Mouse (Mus musculus) CH12.LX (cell line): ENCODE measurements at regions not wholly inside any gene's neighbourhood (a gene's known extent, or its start where the extent isn't known, plus 50 kb on each side); places are given as distances from the start of the nearest gene placed in this dataset.

Experiments
- DNase-seq: peaks from one replicate; pipeline ENCODE4 v3.0.0-alpha.2; 2013; ENCODE audit errors: extremely low read depth
- H3K27ac ChIP-seq: 2 replicates; pipeline ENCODE4 v1.5.1; 2012; ENCODE audit warnings: low read depth, mild to moderate bottlenecking, control low read depth, moderate library complexity; ENCODE audit not compliant: insufficient read depth
- H3K27me3 ChIP-seq: replicated peaks from 2 replicates; pipeline ENCODE3; 2012; ENCODE audit warnings: inconsistent platforms
- H3K36me3 ChIP-seq, 2 experiments: replicated peaks in 1 of 2; 2 replicates each; pipeline versions ENCODE3 to v1.6.1; 2012; ENCODE audit warnings: inconsistent platforms in 1 of 2, low read length in 1 of 2, mild to moderate bottlenecking in 1 of 2, mixed read lengths in 1 of 2, moderate library complexity in 1 of 2; ENCODE audit not compliant: control insufficient read depth in 1 of 2, insufficient read depth in 1 of 2
- H3K4me1 ChIP-seq, 2 experiments: 2 replicates each; pipeline ENCODE4 v1.6.1; 2012; ENCODE audit warnings: inconsistent platforms in 1 of 2, moderate library complexity in 1 of 2; ENCODE audit not compliant: insufficient read depth in 2 of 2, control insufficient read depth in 1 of 2
- H3K4me2 ChIP-seq: 2 replicates; pipeline ENCODE4 v1.6.1; 2012; ENCODE audit warnings: low read depth, mild to moderate bottlenecking, control low read depth; ENCODE audit not compliant: poor library complexity, insufficient read depth, severe bottlenecking
- H3K4me3 ChIP-seq, 3 experiments: fragments of 150-350 bp in 1 of 3; sonication (generic) in 1 of 3; replicated peaks in 1 of 3; 2 replicates each; pipeline versions ENCODE3 to v1.5.1; 2011 to 2012; ENCODE audit warnings: low read depth in 2 of 3, low read length in 2 of 3, mild to moderate bottlenecking in 2 of 3, moderate library complexity in 2 of 3, control low read depth in 1 of 3, improper control_type of control experiment in 1 of 3, inconsistent platforms in 1 of 3, mixed read lengths in 1 of 3; ENCODE audit not compliant: poor library complexity in 1 of 3
- H3K79me2 ChIP-seq: replicated peaks from 2 replicates; pipeline ENCODE4 v1.6.1; 2012; ENCODE audit warnings: mild to moderate bottlenecking, moderate library complexity; ENCODE audit not compliant: control insufficient read depth, poor library complexity, insufficient read depth, severe bottlenecking; ENCODE audit errors: extremely low read depth
- H3K9ac ChIP-seq: 2 replicates; pipeline ENCODE4 v1.6.1; 2012; ENCODE audit warnings: low read depth, mild to moderate bottlenecking, control low read depth, moderate library complexity; ENCODE audit not compliant: insufficient read depth
- H3K9me3 ChIP-seq: replicated peaks from 2 replicates; pipeline ENCODE3; 2012; ENCODE audit warnings: low read length, inconsistent platforms, mixed read lengths
- BHLHE40 ChIP-seq: IDR thresholded peaks from 2 replicates; pipeline ENCODE4 v1.6.1; 2011; ENCODE audit warnings: mild to moderate bottlenecking, low read depth, low read length, improper control_type of control experiment
- CHD1 ChIP-seq: IDR thresholded peaks from 2 replicates; pipeline ENCODE4 v1.6.1; 2012; ENCODE audit warnings: low read depth, low read length, improper control_type of control experiment, inconsistent platforms
- CTCF ChIP-seq, 2 experiments: IDR thresholded peaks in 1 of 2; conservative IDR thresholded peaks in 1 of 2; 2 replicates each; pipeline ENCODE4 v1.5.1; 2011 to 2012; ENCODE audit warnings: low read depth in 2 of 2, low read length in 2 of 2, improper control_type of control experiment in 1 of 2, inconsistent platforms in 1 of 2, mild to moderate bottlenecking in 1 of 2, moderate library complexity in 1 of 2
- E2F4 ChIP-seq: IDR thresholded peaks from 2 replicates; pipeline ENCODE4 v1.6.1; 2011; ENCODE audit warnings: low read depth, low read length, improper control_type of control experiment; ENCODE audit not compliant: insufficient replicate concordance
- ELF1 ChIP-seq: IDR thresholded peaks from 2 replicates; pipeline ENCODE4 v1.6.1; 2014; ENCODE audit warnings: low read depth, mild to moderate bottlenecking, inconsistent platforms, low read length, improper control_type of control experiment
- EP300 ChIP-seq: IDR thresholded peaks from 2 replicates; pipeline ENCODE4 v1.6.1; 2011; ENCODE audit warnings: low read length, improper control_type of control experiment
- ETS1 ChIP-seq: conservative IDR thresholded peaks from 2 replicates; pipeline ENCODE4 v1.6.1; 2012; ENCODE audit warnings: low read depth, mild to moderate bottlenecking, inconsistent platforms, low read length, improper control_type of control experiment, moderate library complexity
- GABPA ChIP-seq: IDR thresholded peaks from 2 replicates; pipeline ENCODE4 v1.6.1; 2012; ENCODE audit warnings: low read depth, low read length, improper control_type of control experiment, inconsistent platforms; ENCODE audit not compliant: insufficient replicate concordance
- HCFC1 ChIP-seq: IDR thresholded peaks from 2 replicates; pipeline ENCODE4 v1.6.1; 2012; ENCODE audit warnings: low read depth, mild to moderate bottlenecking, inconsistent platforms, low read length, improper control_type of control experiment
- JUND ChIP-seq: conservative IDR thresholded peaks from 2 replicates; pipeline ENCODE4 v1.6.1; 2011; ENCODE audit warnings: low read depth, low read length, improper control_type of control experiment
- KAT2A ChIP-seq: IDR thresholded peaks from 2 replicates; pipeline ENCODE4 v1.6.1; 2012; ENCODE audit warnings: low read length, improper control_type of control experiment, inconsistent platforms; ENCODE audit not compliant: insufficient replicate concordance
- MAZ ChIP-seq: IDR thresholded peaks from 2 replicates; pipeline ENCODE4 v1.6.1; 2012; ENCODE audit warnings: low read depth, mild to moderate bottlenecking, inconsistent platforms, low read length, improper control_type of control experiment, moderate library complexity
- MEF2A ChIP-seq: IDR thresholded peaks from 2 replicates; pipeline ENCODE4 v1.6.1; 2014; ENCODE audit warnings: low read depth, mild to moderate bottlenecking, inconsistent platforms, low read length, improper control_type of control experiment, borderline replicate concordance
- MXI1 ChIP-seq: IDR thresholded peaks from 2 replicates; pipeline ENCODE4 v1.6.1; 2011; ENCODE audit warnings: mild to moderate bottlenecking, low read depth, low read length, improper control_type of control experiment
- NRF1 ChIP-seq: IDR thresholded peaks from 2 replicates; pipeline ENCODE4 v1.6.1; 2014; ENCODE audit warnings: low read depth, mild to moderate bottlenecking, inconsistent platforms, low read length, improper control_type of control experiment, moderate library complexity
- POLR2AphosphoS2 ChIP-seq: IDR thresholded peaks from 2 replicates; pipeline ENCODE4 v1.6.1; 2011; ENCODE audit warnings: low read depth, low read length, improper control_type of control experiment
- RCOR1 ChIP-seq: conservative IDR thresholded peaks from 2 replicates; pipeline ENCODE4 v1.6.1; 2012; ENCODE audit warnings: low read depth, mild to moderate bottlenecking, inconsistent platforms, low read length, improper control_type of control experiment
- TCF12 ChIP-seq: IDR thresholded peaks from 2 replicates; pipeline ENCODE4 v1.6.1; 2014; ENCODE audit warnings: low read depth, mild to moderate bottlenecking, inconsistent platforms, low read length, improper control_type of control experiment
- USF1 ChIP-seq: IDR thresholded peaks from 2 replicates; pipeline ENCODE4 v1.6.1; 2014; ENCODE audit warnings: low read depth, mild to moderate bottlenecking, inconsistent platforms, low read length, improper control_type of control experiment
- USF2 ChIP-seq: conservative IDR thresholded peaks from 2 replicates; pipeline ENCODE4 v1.6.1; 2011; ENCODE audit warnings: low read depth, low read length, improper control_type of control experiment
- ZC3H11A ChIP-seq: IDR thresholded peaks from 2 replicates; pipeline ENCODE4 v1.6.1; 2012; ENCODE audit warnings: low read depth, mild to moderate bottlenecking, inconsistent platforms, low read length, improper control_type of control experiment
- ZKSCAN1 ChIP-seq: IDR thresholded peaks from 2 replicates; pipeline ENCODE4 v1.6.1; 2012; ENCODE audit warnings: low read depth, inconsistent platforms, low read length, improper control_type of control experiment, borderline replicate concordance
- ZMIZ1 ChIP-seq: IDR thresholded peaks from 2 replicates; pipeline ENCODE4 v1.6.1; 2012; ENCODE audit warnings: low read depth, mild to moderate bottlenecking, inconsistent platforms, low read length, improper control_type of control experiment
- dilution Hi-C: fragments of 300-500 bp; cut with MboI; formaldehyde crosslinking; loops from 2 replicates; pipeline ENCODE4 v1.14.3; 2020; ENCODE audit warnings: low sequenced_read_pairs; ENCODE audit not compliant: extremely low pct_unique_long_range_greater_than_20kb, extremely low pct_ligation_motif_present
- in situ Hi-C: fragments of 300-500 bp; cut with MboI; formaldehyde crosslinking; loops from 3 replicates; pipeline ENCODE4 v1.14.3; 2019; ENCODE audit warnings: low sequenced_read_pairs, low pct_ligation_motif_present, low pct_unique_long_range_greater_than_20kb, mixed read lengths

DNA sequence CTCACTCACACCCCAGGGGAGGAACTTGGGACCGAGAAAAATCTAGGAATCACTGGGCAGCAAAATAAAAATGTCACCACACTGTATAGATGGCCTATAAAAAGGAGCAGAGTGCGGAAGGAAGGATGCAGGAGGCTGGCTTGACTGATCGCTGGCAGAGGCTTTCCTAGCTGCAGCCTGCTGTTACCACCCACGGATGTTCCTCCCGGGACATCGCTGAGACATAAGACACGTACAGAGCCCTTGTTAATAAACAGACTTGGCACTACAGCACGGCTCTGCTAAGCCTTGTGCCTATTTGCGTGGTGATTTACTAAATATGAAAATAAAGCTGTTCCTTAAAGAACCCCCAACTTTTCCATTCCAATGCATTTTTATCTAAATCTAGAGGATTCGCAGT lies 110.8 kb downstream of the Erv3 start:
- in situ Hi-C loops = no loop called here

DNA sequence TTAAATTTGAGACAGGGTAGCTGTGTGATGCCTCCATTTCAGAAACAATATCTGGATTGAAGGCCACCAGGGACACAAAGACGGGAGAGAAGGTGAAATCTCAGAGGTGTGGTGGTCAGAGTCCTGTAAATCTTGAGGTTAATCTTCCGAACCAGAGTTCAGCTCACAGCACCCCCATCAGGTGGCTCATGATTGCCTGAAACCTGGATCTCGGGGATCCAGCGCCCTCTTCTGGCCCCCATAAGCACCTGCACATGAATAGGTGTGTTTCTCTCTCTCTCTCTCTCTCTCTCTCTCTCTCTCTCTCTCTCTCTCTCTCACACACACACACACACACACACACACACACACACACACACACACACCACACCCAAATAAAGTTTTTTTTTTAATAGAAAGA lies 111.8 kb downstream of the Erv3 start:
- Histone ChIP-seq H3K27ac (no peak overlapping the region), H3K4me1 (no peaks in the 10 kb centered on the region), H3K79me2 (no peaks in the 10 kb centered on the region), H3K4me2 (no peak overlapping the region), H3K4me3 (no peak overlapping the region), H3K27me3 (peaks cover 48% of the 10 kb centered on the region), H3K9me3 (peaks cover 6% of the 10 kb centered on the region), H3K9ac (no peak overlapping the region), H3K36me3 (no peaks in the 10 kb centered on the region)
- dilution Hi-C loops = no loop called here
- in situ Hi-C loops = no loop called here
- DNase-seq = no peak
- TF ChIP-seq KAT2A = no peak
- TF ChIP-seq BHLHE40 = no peak
- TF ChIP-seq CTCF (conservative IDR thresholded peaks at IDR 0.05 in 1 of 2, IDR thresholded peaks at IDR 0.05 in 1 of 2; ENCODE audit: low read depth in 2 of 2, low read length in 2 of 2) = peak in 1 of 2 experiments; percentile 45; a peak in 2 of 4 replicates
- TF ChIP-seq CHD1 = no peak
- no peak for TF ChIP-seq MXI1
- TF ChIP-seq MEF2A = no peak

More for the DNA sequence above, 110.8 kb downstream of the Erv3 start:
- no peak overlapping the region for H3K4me3 ChIP-seq
- no peaks in the 10 kb centered on the region for H3K79me2 ChIP-seq
- no peak overlapping the region for H3K27ac ChIP-seq
- no peak for DNase-seq
- no peaks in the 10 kb centered on the region for H3K4me1 ChIP-seq
- peaks cover 8% of the 10 kb centered on the region for H3K9me3 ChIP-seq
- peaks cover 43% of the 10 kb centered on the region for H3K27me3 ChIP-seq
- H3K36me3 ChIP-seq = no peaks in the 10 kb centered on the region
- dilution Hi-C loops = no loop called here
- TF ChIP-seq ZMIZ1 (no peak), CHD1 (no peak), ELF1 (no peak), NRF1 (no peak), EP300 (no peak), GABPA (no peak), USF1 (no peak), USF2 (no peak), ZKSCAN1 (no peak), TCF12 (no peak), MAZ (no peak), MXI1 (no peak), ETS1 (no peak), MEF2A (no peak), E2F4 (no peak), JUND (no peak), ZC3H11A (no peak), HCFC1 (no peak), POLR2AphosphoS2 (no peak), RCOR1 (no peak)
- no peak overlapping the region for H3K4me2 ChIP-seq
- H3K9ac ChIP-seq = no peak overlapping the region
